Mouse (Mus musculus) C3H10T1/2 (cell line): ENCODE measurements around the gene Tnfrsf1b. TPM values are rescaled to one million over a fixed set of nuclear protein-coding genes. Genes with fewer than 3 reads are reported as not detected.

ENCODE experiments used
- polyA plus RNA-seq, 2 experiments: library from polyadenylated mRNA; unstranded; fragments of >200 nt; fragmentation: generic; extraction: Trizol; gene quantifications; one replicate each; pipeline ENCODE4 v1.2.1; 2012; ENCODE audit warnings: missing spikeins in 2 of 2

Gene Tnfrsf1b
- 1 to 10 TPM; 7.8 to 9.6 TPM for polyA plus RNA-seq

GRCm38 (mm10) chr4:145246173-145247011 lies at the start of gene Tnfrsf1b:
Gene Tnfrsf1b, minus strand, starts transcription at chr4:145246870.

GRCm38 (mm10) chr4:145194559-145195162 lies 52.0 kb downstream of the Tnfrsf1b start, which contains the start of gene Vps13d:
Gene Vps13d, minus strand, starts transcription at chr4:145195005.

Other genes starting within 250 kb of the Tnfrsf1b start
- 10 to 100 TPM in 1 of 2 experiments, 1 to 10 TPM in 1; 1.2 to 15.4 TPM for gene Vps13d, start 51.9 kb downstream of the Tnfrsf1b start, polyA plus RNA-seq
- under 1 TPM in 1 of 2 experiments, not detected in 1; 0.01 TPM for gene Tnfrsf8, start 68.3 kb upstream of the Tnfrsf1b start, polyA plus RNA-seq